Mouse (Mus musculus): ENCODE measurements at regions not wholly inside any gene's neighbourhood (a gene's known extent, or its start where the extent isn't known, plus 50 kb on each side); places are given as distances from the start of the nearest gene placed in this dataset.

GRCm38 (mm10) chr13:60518010-60518409, 83.7 kb upstream of the Dapk1 start:
- DNase-seq = no peak

GRCm38 (mm10) chr13:60519708-60520107, 82.0 kb upstream of the Dapk1 start:
- no peak for DNase-seq

- DNase-seq = no peak
These were observed 78.9 kb upstream of the Dapk1 start for GRCm38 (mm10) chr13:60522719-60523450.

GRCm38 (mm10) chr13:60527806-60528205, 73.9 kb upstream of the Dapk1 start:
- no peak for DNase-seq

GRCm38 (mm10) chr13:60528819-60529218, 72.9 kb upstream of the Dapk1 start:
- no peak for DNase-seq

- DNase-seq = no peak
These were observed 72.2 kb upstream of the Dapk1 start for GRCm38 (mm10) chr13:60529381-60530069.

GRCm38 (mm10) chr13:60533871-60534427, 67.8 kb upstream of the Dapk1 start:
- DNase-seq = no peak

- DNase-seq = no peak
These were observed 67.2 kb upstream of the Dapk1 start for GRCm38 (mm10) chr13:60534501-60534900.

- DNase-seq = no peak
These were observed 66.7 kb upstream of the Dapk1 start for GRCm38 (mm10) chr13:60535045-60535444.

GRCm38 (mm10) chr13:60536725-60537124, 65.0 kb upstream of the Dapk1 start:
- no peak for DNase-seq

GRCm38 (mm10) chr13:60538110-60538509, 63.6 kb upstream of the Dapk1 start:
- DNase-seq = no peak

- DNase-seq = no peak
These were observed 60.6 kb upstream of the Dapk1 start for GRCm38 (mm10) chr13:60541165-60541564.

GRCm38 (mm10) chr13:60544363-60544762, 57.4 kb upstream of the Dapk1 start:
- no peak for DNase-seq

GRCm38 (mm10) chr13:60545999-60546733, 55.6 kb upstream of the Dapk1 start:
- no peak for DNase-seq

All from cerebellum, adult 9-10 months (tissue).